14 mouse cellular contexts compared by ENCODE assay signal in genomic region chr5:101496924-101497697, GRCm38 (mm10).
DNase-seq lines count a peak whose midpoint lies in the region; ATAC-seq lines count a peak whose summit lies in the region.
"Had no signal": no experiment of that assay in that cellular context is flagged by ENCODE, and none has a peak within 500 bp of the region (broad histone marks: within the 10 kb centered on the region; RNA-seq: fewer than 3 reads in every experiment).

No protein-coding gene starts in this region.

- H3K9me3 ChIP-seq in midbrain, embryonic 10.5 days (replicated peaks): no peaks in the 10 kb centered on the region
- no peaks in the 10 kb centered on the region for H3K9me3 ChIP-seq in midbrain, embryonic 16.5 days (replicated peaks; ENCODE audit: control insufficient read depth, low read length, poor library complexity, severe bottlenecking)
- H3K9me3 ChIP-seq in midbrain, embryonic 15.5 days: no peaks in the 10 kb centered on the region
- no peaks in the 10 kb centered on the region for H3K9me3 ChIP-seq in liver, embryonic 11.5 days (ENCODE audit: control insufficient read depth, low read length)

- H3K4me3 ChIP-seq in midbrain, embryonic 10.5 days: no peak overlapping the region
- H3K4me3 ChIP-seq in midbrain, embryonic 16.5 days (ENCODE audit: low read depth, low read length): no peak overlapping the region
- no peak overlapping the region for H3K4me3 ChIP-seq in midbrain, embryonic 15.5 days
- no peak overlapping the region for H3K4me3 ChIP-seq in liver, embryonic 11.5 days (ENCODE audit: low read depth, low read length)
- H3K4me3 ChIP-seq: megakaryocyte, embryonic 14.5 days had no signal

- no peak for ATAC-seq in midbrain, embryonic 16.5 days
- peak; percentile 58 for ATAC-seq in midbrain, embryonic 15.5 days (replicated peaks)
- no peak for ATAC-seq in liver, embryonic 11.5 days (replicated peaks; ENCODE audit: low FRiP score)
- no peak for ATAC-seq in monocyte, adult 5-6 weeks (replicated peaks; ENCODE audit: insufficient number of reproducible peaks, low FRiP score, low TSS enrichment, poor library complexity, severe bottlenecking)
- no peak for ATAC-seq in cerebellum, adult (ENCODE audit: insufficient number of reproducible peaks, low FRiP score, low TSS enrichment)

- WGBS in midbrain, embryonic 10.5 days: 69% methylated on average over 16 of the region's 16 CpGs
- WGBS in midbrain, embryonic 16.5 days: 47% methylated on average over 16 of the region's 16 CpGs
- 45% methylated on average over 16 of the region's 16 CpGs for WGBS in midbrain, embryonic 15.5 days
- WGBS in liver, embryonic 11.5 days: 76% methylated on average over 16 of the region's 16 CpGs

- peaks cover 44% of the 10 kb centered on the region; the same call in 1 of the 2 replicates for H3K27me3 ChIP-seq in midbrain, embryonic 10.5 days (ENCODE audit: low read depth, poor library complexity, severe bottlenecking)
- peaks cover 6% of the 10 kb centered on the region; the same call in 1 of the 2 replicates for H3K27me3 ChIP-seq in midbrain, embryonic 16.5 days (ENCODE audit: control insufficient read depth, insufficient read depth, low read depth, low read length)
- H3K27me3 ChIP-seq in midbrain, embryonic 15.5 days (replicated peaks): peaks cover 14% of the 10 kb centered on the region
- H3K27me3 ChIP-seq in liver, embryonic 11.5 days (replicated peaks; ENCODE audit: control insufficient read depth, insufficient read depth, low read length): no peaks in the 10 kb centered on the region
- H3K27me3 ChIP-seq: megakaryocyte, embryonic 14.5 days had no signal

- H3K4me1 ChIP-seq in midbrain, embryonic 10.5 days: peaks cover 13% of the 10 kb centered on the region
- H3K4me1 ChIP-seq in midbrain, embryonic 16.5 days (ENCODE audit: control insufficient read depth, insufficient read depth, low read length): no peaks in the 10 kb centered on the region
- no peaks in the 10 kb centered on the region for H3K4me1 ChIP-seq in midbrain, embryonic 15.5 days
- no peaks in the 10 kb centered on the region for H3K4me1 ChIP-seq in liver, embryonic 11.5 days (replicated peaks; ENCODE audit: control insufficient read depth, insufficient read depth, low read length)
- H3K4me1 ChIP-seq: megakaryocyte, embryonic 14.5 days had no signal

- peak overlapping the region; percentile 42; the same call in 1 of the 2 replicates for H3K27ac ChIP-seq in midbrain, embryonic 10.5 days (replicated peaks)
- H3K27ac ChIP-seq in midbrain, embryonic 16.5 days (ENCODE audit: low read length): no peak overlapping the region
- H3K27ac ChIP-seq in midbrain, embryonic 15.5 days: no peak overlapping the region
- no peak overlapping the region for H3K27ac ChIP-seq in liver, embryonic 11.5 days (ENCODE audit: low read depth, low read length)

- H3K4me2 ChIP-seq in midbrain, embryonic 16.5 days (ENCODE audit: low read length): no peak overlapping the region
- H3K4me2 ChIP-seq in midbrain, embryonic 15.5 days: no peak overlapping the region
- H3K4me2 ChIP-seq in liver, embryonic 11.5 days: no peak overlapping the region
- H3K4me2 ChIP-seq: lung, embryonic 14.5 days had no signal

- H3K36me3 ChIP-seq in midbrain, embryonic 10.5 days: no peaks in the 10 kb centered on the region
- no peaks in the 10 kb centered on the region for H3K36me3 ChIP-seq in midbrain, embryonic 16.5 days (ENCODE audit: control insufficient read depth, insufficient read depth, low read length)
- H3K36me3 ChIP-seq in midbrain, embryonic 15.5 days (replicated peaks): no peaks in the 10 kb centered on the region
- H3K36me3 ChIP-seq in liver, embryonic 11.5 days (ENCODE audit: control insufficient read depth, insufficient read depth, low read length): no peaks in the 10 kb centered on the region
- H3K36me3 ChIP-seq: G1E had no signal

- DNase-seq in cerebellum, postnatal 10 days: peak; percentile 22 to 26
- no peak for DNase-seq in cerebellum, adult 9-11 months
- peak; percentile 28 for DNase-seq in midbrain, embryonic 10.5 days (ENCODE audit: low spot score)
- DNase-seq in liver, embryonic 11.5 days (ENCODE audit: low spot score): no peak
- DNase-seq: kidney, postnatal 25 days; layer of hippocampus, postnatal 36 days; lung, embryonic 14.5 days; thymus, adult 2 months had no signal

- no peak overlapping the region for H3K9ac ChIP-seq in midbrain, embryonic 16.5 days (ENCODE audit: low read depth, low read length)
- H3K9ac ChIP-seq in midbrain, embryonic 15.5 days: no peak overlapping the region
- no peak overlapping the region for H3K9ac ChIP-seq in liver, embryonic 11.5 days (ENCODE audit: low read depth, low read length)
- H3K9ac ChIP-seq: lung, embryonic 14.5 days had no signal

Comparison
In these comparisons a context has a peak if more than half of its experiments do, and no peak if none do; other contexts are left out.
1. DNase-seq: peak in cerebellum, postnatal 10 days (2 of 2) and midbrain, embryonic 10.5 days (single experiment); none in cerebellum, adult 9-11 months (single experiment) and liver, embryonic 11.5 days (single experiment).